Mouse (Mus musculus) neutrophil, adult 83 days (primary cell): Measurements from ENCODE around the gene Olfr1158. TPM values are rescaled to one million over a fixed set of nuclear protein-coding genes. Genes with fewer than 3 reads are reported as not detected.

ENCODE experiments used
- total RNA-seq, 2 experiments: library from RNA; stranded (reverse); gene quantifications; one replicate each; pipeline ENCODE4 v1.2.4; 2023

Olfr1158 gene
- not detected for total RNA-seq

DNA sequence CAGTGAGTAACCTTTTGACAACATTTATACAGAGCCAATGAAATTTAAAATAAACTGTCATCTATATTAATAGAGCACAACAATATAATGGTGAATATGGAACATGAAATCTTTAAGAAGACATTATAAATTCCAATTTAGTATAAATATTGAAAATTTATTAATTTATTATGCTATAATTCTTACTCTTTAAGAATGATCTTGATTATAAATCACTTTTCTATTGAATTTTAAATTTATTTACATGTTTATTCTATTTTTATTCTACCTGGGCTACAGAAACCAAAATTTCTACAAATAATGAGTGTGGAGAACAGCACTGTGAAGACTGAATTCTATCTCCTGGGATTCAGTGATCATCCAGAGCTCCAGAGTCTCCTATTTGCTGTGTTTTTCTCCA, at the start of gene Olfr1158:
Olfr1158 (plus strand) TSS at position 301 of the 400 bp plus-strand sequence.

DNA sequence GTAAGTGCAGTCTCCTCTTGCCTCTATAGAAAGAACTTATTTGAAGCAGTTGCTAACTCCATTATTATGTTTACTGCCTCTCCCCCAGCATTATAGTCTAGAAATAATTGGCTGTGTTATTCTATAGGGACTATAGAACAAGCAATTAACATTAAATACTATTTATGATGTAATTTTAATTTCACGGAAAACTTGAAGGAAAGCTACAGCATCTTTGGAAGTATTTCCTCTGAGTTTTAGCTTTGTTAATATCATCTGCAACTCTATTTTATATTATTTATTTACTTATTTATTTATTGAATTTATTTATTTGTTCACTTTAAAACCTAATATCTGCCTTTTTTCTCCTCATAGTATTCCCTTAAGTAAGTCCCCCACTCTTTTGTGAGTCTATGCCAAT, 44.9 kb upstream of the Olfr1158 start, which contains the start of gene Olfr1155:
Olfr1155 (minus strand) TSS at position 101 of the 400 bp plus-strand sequence.

DNA sequence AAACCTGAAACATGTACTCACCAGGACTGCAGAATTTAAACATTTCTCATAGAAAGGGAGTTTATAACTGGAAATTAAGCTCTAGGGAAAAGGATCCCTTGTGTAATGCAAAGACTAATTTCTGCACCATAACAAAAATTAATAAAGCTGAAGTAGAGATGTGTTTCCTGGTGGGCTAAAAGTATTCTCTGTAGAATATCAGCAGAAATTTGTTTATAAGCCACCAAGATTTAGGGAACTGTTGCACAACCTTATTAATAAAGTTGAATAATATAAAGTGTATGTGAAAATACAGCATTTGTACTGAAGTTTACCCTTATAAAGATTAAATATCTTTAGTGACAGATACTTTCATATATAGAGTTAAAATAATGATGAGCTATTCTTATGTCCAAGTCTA, 36.9 kb upstream of the Olfr1158 start, which contains the start of gene Olfr1156:
Olfr1156 (minus strand) TSS at position 101 of the 400 bp plus-strand sequence.

DNA sequence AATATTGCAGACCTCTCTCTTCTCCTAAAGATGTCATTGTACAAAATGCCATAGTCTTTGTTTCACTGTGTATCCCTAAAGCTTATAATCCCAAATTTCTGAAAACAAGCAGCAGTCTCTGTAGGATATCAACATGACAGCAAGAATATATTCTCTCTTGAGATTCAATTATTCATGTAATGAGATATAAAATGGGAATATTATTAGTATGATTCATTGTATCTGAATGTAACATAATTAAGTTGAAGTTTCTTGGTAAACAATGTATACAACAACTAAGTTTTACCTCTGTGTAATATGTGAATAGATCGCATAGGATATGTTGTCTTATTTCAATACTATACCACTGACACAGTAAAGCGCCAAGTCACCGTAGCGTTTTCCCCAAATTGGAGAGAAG, 21.7 kb upstream of the Olfr1158 start, which contains the start of gene Olfr1157:
Olfr1157 (minus strand) TSS at position 101 of the 400 bp plus-strand sequence.

DNA sequence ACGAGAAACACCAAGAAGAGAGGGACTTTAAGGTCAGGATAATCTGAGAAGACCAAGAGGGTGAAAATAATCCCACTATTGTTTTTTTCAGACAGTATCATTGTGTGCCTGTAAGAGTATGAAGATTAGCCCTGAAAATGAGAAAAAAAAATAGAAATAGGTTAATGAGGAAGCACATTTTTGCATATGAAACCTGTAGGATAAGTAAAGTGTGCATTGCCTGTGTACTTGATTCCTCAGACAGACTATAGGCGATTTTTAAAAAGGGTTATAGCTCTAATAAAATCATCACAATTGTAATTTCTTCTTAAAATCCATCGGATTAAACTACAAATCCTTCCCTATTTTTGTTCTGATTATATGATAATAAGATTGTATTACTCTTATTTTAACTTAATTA, 15.3 kb upstream of the Olfr1158 start, which contains the start of gene Olfr74:
Olfr74 (minus strand) TSS at position 101 of the 400 bp plus-strand sequence.

DNA sequence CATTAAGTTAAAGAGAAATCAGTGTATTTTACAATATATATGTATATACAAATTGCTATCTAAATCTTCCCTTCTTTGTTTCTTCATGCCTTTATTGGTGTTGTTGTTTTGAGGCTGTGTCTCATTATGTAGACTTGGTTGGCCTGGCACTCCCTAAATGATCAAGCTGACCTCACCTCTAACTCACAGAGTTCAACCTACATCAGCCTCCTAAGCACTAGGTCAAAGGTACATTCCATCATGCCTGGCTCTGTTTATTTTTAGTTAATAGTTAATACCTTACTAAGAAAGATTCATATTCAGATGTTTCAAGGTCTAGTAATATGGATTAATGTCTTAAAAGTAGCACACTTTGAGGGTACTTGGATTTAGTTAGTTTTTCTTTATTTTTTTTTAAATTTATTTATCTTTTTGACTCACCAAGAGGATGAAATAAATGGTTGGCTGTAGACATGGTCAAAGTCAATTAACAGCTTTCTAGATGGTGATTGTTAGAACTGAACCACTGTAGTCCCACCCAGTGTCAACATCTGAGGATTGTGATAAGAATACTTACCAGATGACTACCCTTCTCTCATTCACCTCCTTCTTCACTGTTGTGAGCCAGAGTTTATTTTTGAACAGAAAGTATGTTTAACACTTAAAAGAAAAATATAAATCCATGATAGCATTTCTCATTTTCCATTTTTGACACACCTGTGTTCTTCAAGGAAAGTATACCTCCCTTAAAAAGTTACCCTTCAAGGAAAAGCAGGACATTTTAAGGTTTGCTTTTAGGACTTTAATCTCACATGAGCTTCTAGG, 17.8 kb downstream of the Olfr1158 start, which contains the start of gene Olfr1160:
Olfr1160 (minus strand) TSS at position 754 of the 804 bp plus-strand sequence.

DNA sequence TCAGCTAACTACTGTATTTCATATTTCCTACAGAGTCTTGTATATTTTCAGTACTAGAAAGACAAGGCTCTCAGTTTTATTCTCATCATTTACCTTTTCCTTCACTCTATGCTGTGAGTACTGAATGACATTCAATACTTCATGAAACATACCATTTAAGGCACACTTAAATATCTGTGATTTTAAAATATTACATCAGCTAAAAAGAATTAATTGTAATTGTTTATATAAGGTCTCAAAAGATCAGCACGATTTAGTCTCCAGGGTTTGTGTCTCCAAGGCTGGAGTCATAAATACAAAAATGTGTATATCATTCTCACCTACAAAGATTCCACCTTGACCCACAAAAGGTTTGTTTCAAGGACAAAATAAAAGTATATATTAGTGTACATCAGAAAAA, 32.6 kb downstream of the Olfr1158 start, which contains the start of gene Olfr1161:
Olfr1161 (plus strand) TSS at position 301 of the 400 bp plus-strand sequence.

DNA sequence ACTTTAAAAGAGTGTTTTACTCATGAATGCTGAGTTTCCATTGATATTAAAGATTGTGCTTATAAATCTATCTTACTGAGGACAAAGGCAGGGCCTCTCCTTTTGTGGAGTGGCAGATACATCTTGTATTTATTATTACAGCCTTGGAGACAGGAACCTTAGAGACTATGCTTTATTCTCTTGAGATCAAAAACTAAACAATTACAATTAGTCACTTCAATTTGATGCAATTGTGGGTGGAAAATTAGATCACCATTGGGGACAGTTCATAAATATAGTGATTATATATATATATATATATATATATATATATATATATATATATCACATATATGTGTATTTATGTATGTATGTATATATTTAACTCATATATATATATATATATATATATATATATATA, 47.7 kb downstream of the Olfr1158 start, which contains the start of gene Olfr73:
Olfr73 (minus strand) TSS at position 101 of the 400 bp plus-strand sequence.

Other genes with a start within 250 kb of the Olfr1158 start
- not detected for gene Olfr1140, start 246.4 kb upstream of the Olfr1158 start, total RNA-seq
- gene Olfr1141, start 236.1 kb upstream of the Olfr1158 start, total RNA-seq, result not detected
- gene Olfr152, start 210.6 kb upstream of the Olfr1158 start, total RNA-seq, result not detected
- gene Olfr1143, start 189.5 kb upstream of the Olfr1158 start, total RNA-seq, result not detected
- not detected for gene Olfr1145, start 180.3 kb upstream of the Olfr1158 start, total RNA-seq
- gene Olfr1148, start 159.6 kb upstream of the Olfr1158 start, total RNA-seq, result not detected
- gene Olfr1150-ps1, start 146.1 kb upstream of the Olfr1158 start, total RNA-seq, result not detected
- gene Olfr1151, start 134.3 kb upstream of the Olfr1158 start, total RNA-seq, result not detected
- gene Olfr1152, start 123.6 kb upstream of the Olfr1158 start, total RNA-seq, result not detected
- gene Olfr1153, start 95.2 kb upstream of the Olfr1158 start, total RNA-seq, result not detected
- not detected for gene Olfr1154, start 84.9 kb upstream of the Olfr1158 start, total RNA-seq
- gene Olfr1155, start 45.0 kb upstream of the Olfr1158 start, total RNA-seq, result not detected
- not detected for gene Olfr1156, start 37.0 kb upstream of the Olfr1158 start, total RNA-seq
- not detected for gene Olfr1157, start 21.8 kb upstream of the Olfr1158 start, total RNA-seq
- gene Olfr74, start 15.4 kb upstream of the Olfr1158 start, total RNA-seq, result not detected
- gene Olfr1160, start 18.2 kb downstream of the Olfr1158 start, total RNA-seq, result not detected
- not detected for gene Olfr1161, start 32.7 kb downstream of the Olfr1158 start, total RNA-seq
- gene Olfr73, start 47.6 kb downstream of the Olfr1158 start, total RNA-seq, result not detected
- gene Olfr1162, start 61.0 kb downstream of the Olfr1158 start, total RNA-seq, result not detected
- not detected for gene Olfr1163, start 81.7 kb downstream of the Olfr1158 start, total RNA-seq
- gene Olfr1164, start 103.9 kb downstream of the Olfr1158 start, total RNA-seq, result not detected
- gene Olfr1166, start 138.2 kb downstream of the Olfr1158 start, total RNA-seq, result not detected
- not detected for gene Olfr1167, start 165.1 kb downstream of the Olfr1158 start, total RNA-seq
- not detected for gene Olfr1168, start 191.8 kb downstream of the Olfr1158 start, total RNA-seq
- not detected for gene Olfr1170, start 238.2 kb downstream of the Olfr1158 start, total RNA-seq